Mouse (Mus musculus): ENCODE measurements around the gene Edn2. TPM values are rescaled to one million over a fixed set of nuclear protein-coding genes. Genes with fewer than 3 reads are reported as not detected.

Gene Edn2
- polyA plus RNA-seq, 1 experiment from 2014 or later, result 0.18 TPM

DNA sequence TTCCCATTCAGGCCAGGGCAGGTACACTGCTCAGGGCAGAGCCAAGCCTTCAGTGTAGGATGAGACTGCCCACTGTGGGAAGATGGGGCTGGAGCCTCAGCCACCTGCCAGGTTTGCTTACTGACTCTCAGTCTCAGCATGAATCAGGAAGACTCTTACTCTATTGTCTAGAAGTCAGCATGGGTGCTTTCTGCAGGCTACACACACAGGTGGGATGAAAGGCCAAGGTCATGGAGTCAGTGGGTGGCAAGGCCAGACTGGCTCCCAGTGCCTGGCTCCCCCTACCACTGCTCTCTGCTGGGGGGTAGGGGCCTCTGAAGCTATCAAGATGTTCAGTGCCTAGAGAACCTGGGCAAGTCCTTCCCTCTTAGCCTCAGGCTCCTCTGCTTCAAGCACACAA is 55.9 kb downstream of the Edn2 start:
- ATAC-seq, result no peak
- no peak overlapping the region for H3K4me3 ChIP-seq

More for the DNA sequence above, 55.9 kb downstream of the Edn2 start:
- peaks cover 27% of the 10 kb centered on the region for H3K4me1 ChIP-seq
- H3K4me2 ChIP-seq, result no peak overlapping the region
- H3K9me3 ChIP-seq (replicated peaks), result no peaks in the 10 kb centered on the region
- no peak overlapping the region for H3K27ac ChIP-seq
- no peaks in the 10 kb centered on the region for H3K36me3 ChIP-seq (ENCODE audit: poor library complexity, severe bottlenecking)
- no peak overlapping the region for H3K9ac ChIP-seq
- H3K27me3 ChIP-seq, result no peaks in the 10 kb centered on the region

Other genes with a start within 250 kb of the Edn2 start
- not detected in 2 replicates for gene AL607142.1, start 96.2 kb upstream of the Edn2 start, polyA plus RNA-seq (2015; fragmentation: Nextera tagmentation; extraction: Ambion mirVana)
- gene Foxo6, start 126.1 kb downstream of the Edn2 start, polyA plus RNA-seq (2015; fragmentation: Nextera tagmentation; extraction: Ambion mirVana), result 3.1 and 3.8 TPM in 2 replicates
- 48.9 and 49.7 TPM in 2 replicates for gene Scmh1, start 244.1 kb downstream of the Edn2 start, polyA plus RNA-seq (2015; fragmentation: Nextera tagmentation; extraction: Ambion mirVana)

All from forebrain, embryonic 13.5 days (tissue).